Mouse (Mus musculus): ENCODE data around the gene Erg28.

The Erg28 gene

GRCm38 (mm10) chr12:85811676-85812075 lies 12.7 kb downstream of the Erg28 start:
- DNase-seq = no peak

DNA sequence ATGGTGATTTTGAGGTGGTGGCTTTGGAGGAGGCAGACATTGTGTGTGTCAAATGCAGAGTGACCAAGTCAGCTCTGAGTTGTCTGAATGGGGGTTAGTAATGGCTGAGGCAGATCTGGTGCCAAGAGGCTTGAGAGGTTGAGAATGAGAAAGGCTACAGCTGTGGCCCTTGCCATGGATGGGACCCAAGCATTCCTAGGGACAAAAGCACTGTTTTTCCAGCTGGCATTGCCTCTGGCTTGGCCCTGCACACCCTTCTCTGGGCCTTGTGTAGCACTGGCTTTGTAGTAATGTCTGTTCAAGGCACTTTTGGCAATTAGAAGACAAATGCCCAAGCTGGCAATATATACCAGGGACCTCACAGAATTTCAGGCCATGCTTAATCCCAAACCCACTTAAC lies 13.4 kb downstream of the Erg28 start:
- no peak for DNase-seq

DNA sequence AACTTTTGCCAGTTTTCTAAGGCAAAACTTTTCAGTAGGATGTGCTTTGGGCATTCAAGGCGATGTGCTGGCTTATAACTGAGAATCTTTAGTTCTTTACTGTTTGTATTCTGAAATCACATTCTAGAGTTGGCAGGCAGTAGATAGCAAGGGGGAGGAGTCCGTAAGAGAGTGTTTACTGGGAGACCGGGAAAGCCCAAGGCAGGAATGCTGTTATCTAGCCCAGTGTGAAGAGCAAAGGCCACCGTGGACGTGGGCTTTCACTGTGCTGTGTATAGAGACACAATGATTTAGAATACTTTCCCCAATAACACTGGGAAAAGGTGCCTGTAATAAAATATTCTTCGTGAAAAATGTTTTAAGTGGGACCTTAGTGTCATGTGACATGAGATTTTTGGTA lies 14.6 kb downstream of the Erg28 start:
- no peak for DNase-seq

- peak; percentile 34 to 41 for DNase-seq
Measured at GRCm38 (mm10) chr12:85800031-85800430, 24.3 kb downstream of the Erg28 start.

DNA sequence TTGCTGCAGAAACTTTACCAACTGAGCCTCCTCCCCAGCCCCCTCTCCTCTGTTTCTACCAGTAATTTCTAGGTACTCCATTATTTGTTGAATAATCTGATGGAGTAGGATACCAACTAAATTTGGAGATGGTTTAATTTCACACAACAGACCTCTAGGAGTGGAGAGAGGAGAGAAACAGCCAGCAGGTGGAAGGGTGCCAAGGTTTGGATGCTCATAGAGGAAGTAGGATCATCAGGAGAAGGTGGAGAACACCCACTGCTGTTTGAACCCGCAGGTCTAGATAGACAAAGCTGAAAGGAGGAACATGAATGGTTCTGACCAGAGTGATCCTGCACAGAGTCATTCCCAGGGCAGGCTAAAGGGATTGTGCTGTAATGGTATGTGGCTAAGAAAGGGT lies 28.8 kb downstream of the Erg28 start:
- peak; percentile 32 to 42 for DNase-seq

GRCm38 (mm10) chr12:85794094-85794493 lies 30.3 kb downstream of the Erg28 start:
- no peak for DNase-seq

DNA sequence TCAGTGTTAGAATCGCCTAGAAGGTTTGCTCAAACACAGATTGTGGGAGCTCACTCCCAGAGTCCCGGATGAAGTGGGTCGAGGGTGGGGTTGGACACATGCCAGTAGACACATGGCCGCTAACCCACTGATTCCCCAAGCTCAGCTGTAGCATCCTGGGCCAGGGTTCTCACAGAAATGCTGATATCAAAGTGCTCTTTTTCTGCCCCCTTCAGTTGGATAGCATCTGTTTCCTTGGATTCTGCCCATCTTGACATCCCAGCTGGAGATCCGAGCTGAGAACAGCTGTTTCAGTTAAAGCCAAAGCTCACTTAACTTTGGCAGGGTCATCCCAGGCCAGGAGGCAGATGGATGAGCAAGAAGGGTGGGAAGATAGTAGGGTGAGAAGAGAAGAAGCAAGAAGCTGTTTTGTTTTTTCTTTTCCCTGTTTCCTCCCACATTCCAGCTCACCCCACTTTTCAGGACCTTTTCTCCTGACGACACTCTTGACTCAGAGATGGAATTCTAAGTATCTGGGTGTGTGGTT lies 31.5 kb downstream of the Erg28 start:
- peak; percentile 62 to 69 for DNase-seq

- peak in 1 of 2 experiments; percentile 21 for DNase-seq
Measured at GRCm38 (mm10) chr12:85792158-85792557, 32.2 kb downstream of the Erg28 start.

- no peak for DNase-seq
Measured at GRCm38 (mm10) chr12:85784916-85785815, 39.2 kb downstream of the Erg28 start.

GRCm38 (mm10) chr12:85781606-85782005 lies 42.7 kb downstream of the Erg28 start:
- no peak for DNase-seq

DNA sequence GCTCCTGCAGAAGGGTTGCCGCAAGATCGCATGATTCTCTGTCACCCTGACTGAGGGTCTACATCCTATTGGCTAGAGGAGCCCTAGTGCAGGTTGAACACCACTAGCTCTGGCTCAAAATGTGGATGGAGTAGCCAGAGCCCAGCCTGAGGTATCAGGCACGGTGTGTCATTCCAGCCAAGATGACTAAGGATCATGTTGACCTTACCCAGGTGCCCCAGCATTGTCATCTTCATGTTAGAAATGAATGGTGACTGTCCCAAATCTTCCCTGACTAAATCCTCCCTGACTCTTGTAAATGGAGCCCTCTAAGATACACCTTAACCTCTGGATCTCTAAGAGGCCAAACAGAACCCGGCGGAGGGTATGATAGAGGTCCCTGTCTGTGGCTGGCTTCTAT lies 44.6 kb downstream of the Erg28 start:
- no peak for DNase-seq

- DNase-seq = no peak
Measured at GRCm38 (mm10) chr12:85778962-85779361, 45.4 kb downstream of the Erg28 start.

DNA sequence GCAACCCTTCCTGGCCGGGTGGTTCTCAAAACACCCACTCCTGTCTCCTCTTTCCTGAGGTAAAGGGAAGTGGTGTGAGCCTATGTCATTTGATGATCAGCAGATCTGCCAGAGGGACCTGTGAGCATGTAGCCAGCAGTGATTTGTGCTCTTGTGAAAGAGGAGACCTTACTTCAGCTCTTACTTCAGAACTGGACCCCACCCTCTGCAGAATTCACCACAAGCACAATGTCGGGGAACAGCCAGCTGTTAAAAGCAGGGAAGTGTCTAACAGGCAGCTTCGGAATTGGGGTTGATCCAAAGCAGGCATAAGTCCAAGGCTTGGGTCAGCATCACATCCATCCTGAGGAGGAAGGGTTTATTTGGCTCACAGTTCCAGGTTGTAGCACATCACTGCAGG lies 53.0 kb downstream of the Erg28 start:
- DNase-seq = peak; percentile 29 to 31

- peak in 1 of 2 experiments; percentile 24 for DNase-seq
Measured at GRCm38 (mm10) chr12:85767750-85768149, 56.6 kb downstream of the Erg28 start.

DNA sequence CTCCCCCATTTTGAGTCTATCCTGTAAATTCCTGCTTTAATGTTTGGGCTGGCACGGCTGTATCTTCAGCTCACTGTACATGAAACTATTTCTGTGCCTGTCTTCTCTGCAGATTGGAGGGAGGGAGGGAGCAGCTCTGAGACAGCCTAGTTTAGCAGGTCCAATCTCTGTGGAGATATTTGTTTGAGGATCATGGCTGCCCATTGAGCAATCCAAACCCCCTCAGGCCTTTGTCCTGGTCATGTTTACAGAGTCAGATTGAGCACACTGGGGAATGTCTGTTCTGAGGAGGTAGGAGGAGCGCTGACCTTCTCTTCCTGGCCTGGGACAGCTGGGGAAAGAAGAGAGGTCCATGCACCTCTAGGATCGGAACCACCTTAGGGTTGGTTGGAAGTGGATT lies 58.1 kb downstream of the Erg28 start:
- no peak for DNase-seq

Data from cerebellum, postnatal 14 days (tissue).